Mouse (Mus musculus) T-helper 1 cell (primary cell): ENCODE measurements around the gene Eid1.

ENCODE experiments used
- in situ Hi-C: fragments of 300-600 bp; cut with MboI, MseI; formaldehyde crosslinking; loops from one replicate; pipeline ENCODE4 v1.15.1; 2025; ENCODE audit warnings: high pct_unique_total_duplicates

Eid1 gene

DNA sequence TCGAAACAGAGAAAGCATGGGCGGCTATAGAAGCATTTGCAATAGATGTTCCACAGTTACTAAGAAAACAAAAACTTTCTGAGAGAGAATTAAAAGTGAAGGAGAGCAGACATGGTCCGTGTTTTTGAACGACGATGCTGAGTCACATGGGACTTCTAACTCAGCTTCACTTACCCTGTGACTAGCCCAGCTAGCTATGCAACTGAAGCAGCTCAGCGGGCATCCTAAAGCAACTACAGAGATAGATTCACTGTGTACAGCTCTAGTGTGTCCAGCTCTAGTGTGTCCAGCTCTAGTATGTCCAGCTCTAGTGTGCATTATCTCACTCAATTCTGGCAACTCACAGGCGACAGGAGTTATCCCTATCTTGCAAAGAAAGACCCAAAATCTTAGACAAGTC lies 5.2 kb upstream of the Eid1 start:
- in situ Hi-C loops: no loop called here

GRCm38 (mm10) chr2:125670846-125671245 lies 2.0 kb upstream of the Eid1 start:
- in situ Hi-C loops: no loop called here

DNA sequence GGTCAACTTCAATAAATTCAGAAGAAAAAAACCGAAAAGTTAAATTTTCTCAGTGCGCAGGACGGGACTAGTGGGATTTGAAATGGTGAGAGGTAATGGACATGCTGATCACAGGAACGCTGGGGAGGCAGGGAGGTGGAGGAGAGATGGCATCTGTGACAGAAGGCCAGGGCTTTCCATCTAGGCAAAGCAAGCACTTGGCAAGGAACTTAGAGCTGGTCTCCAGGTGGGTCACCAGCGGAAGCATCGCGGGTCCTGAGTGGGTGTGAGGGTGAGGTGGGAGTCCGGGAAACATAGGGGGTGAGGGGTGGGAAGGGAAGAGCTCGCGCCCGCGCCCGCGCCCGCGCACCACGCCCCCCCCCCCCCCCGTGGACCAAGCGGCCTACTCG lies 333 bp upstream of the Eid1 start:
- in situ Hi-C loops: no loop called here

DNA sequence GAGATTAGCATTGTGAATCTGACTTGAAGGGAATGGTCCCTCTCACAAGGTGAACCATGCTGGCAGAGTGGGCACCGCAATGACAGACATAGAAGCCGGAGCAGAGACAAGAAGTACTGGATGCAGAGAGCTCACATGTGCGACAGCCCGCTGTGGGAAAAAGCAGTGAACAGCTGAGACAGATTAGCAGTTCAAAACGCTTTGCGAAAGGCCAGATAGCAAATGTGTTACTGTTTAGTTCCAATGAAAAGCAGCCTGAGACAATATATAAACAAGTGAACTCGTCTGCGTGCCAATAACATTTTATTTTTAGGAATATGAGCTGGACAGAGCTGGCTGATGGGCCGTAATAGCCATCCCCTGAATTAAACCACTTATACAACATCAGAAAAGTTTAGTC lies 8.9 kb downstream of the Eid1 start:
- in situ Hi-C loops: no loop called here

DNA sequence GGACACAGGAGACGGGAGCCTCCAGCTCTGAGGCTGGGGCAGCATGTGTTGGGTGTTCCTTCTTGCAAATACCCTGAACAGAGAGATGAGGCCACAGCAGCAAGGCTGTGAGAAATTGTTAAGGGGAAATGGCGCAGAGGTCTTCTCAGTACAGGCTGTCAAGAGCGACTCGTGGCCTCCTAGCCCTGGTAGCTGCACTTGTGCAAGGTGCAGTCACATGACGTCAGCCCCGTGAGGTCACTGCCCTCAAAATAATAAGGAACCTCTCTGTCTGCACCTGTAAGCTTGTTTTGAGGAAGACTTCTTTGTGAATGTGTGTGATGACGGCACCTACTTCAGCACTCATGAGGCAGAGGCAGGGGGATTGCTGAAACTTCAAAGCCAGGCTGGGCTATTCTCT lies 11.0 kb downstream of the Eid1 start:
- in situ Hi-C loops: no loop called here

- in situ Hi-C loops: no loop called here
These were observed 11.9 kb downstream of the Eid1 start for GRCm38 (mm10) chr2:125684559-125685440.

DNA sequence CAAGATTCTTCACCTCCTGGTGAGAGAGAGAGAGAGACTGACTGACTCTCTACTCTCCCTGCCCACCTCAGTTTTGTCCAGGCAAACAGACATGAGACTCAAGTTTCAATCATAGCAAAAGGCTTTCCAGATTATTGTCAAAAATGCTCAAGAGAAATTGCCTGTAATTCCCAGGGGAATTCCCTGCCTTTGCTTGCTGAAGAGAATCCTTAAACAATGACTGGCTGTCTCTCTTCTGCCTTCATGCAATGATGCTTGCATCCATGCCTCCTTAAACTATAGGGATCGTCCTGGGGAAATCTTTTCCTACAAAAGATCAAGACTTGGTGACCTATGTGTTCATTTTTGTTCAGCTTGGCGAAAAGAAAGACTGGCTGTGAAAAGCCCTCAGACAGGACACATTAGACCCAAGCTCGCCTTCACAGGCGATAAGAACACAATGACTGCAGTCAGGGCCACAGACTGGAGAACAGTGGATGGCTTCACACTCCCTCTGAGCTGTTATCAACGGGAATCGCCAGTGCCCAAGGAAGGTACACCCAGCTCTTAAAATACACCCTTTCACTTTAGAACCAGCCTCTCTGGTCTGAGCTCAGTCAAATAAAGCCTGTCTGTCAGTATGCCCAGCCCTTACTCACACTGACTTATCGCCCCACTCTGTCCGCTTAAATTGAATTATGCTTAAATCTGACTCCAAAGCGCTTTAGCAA lies 12.7 kb downstream of the Eid1 start:
- in situ Hi-C loops: no loop called here

DNA sequence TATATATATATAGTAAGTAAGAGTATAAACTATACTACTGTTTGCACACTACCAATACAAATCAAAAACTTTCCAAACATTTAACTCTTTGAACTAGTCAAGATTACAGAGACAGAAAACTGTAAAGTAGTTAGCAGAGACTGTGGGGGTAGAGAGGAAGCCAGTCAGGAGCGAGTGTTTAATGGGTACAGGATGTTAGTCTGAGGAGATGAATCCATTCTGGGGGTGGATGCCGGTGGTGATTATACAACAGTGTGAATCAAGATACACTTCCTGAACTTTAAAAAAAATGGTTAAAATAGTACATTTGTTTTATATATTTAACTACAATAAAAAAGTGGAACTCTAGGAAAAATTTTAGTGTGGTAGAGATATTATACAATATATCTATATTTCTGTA lies 19.1 kb downstream of the Eid1 start:
- in situ Hi-C loops: loop anchor here (5.0 kb wide), 1 partner anchor 35 kb away; no protein-coding TSS in a partner anchor

DNA sequence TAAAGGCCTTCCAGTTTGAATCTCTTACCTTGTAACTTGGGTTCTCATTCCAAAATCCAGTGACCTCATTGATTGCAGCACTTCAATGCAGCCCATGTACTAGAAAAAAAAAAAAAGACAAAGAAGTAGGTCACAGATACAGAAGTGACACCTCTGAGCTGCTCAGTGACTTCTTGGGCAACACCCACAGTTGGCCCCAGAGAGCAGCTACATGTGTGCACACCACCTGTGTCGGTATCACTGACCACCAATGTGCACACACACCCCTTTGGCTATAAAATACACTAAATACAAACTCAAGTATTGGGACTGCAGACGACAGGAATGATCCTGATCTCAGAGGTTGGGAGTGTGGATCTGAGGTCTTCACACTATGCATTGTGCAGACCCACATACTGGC lies 21.9 kb downstream of the Eid1 start:
- in situ Hi-C loops: loop anchor here (5.0 kb wide), 1 partner anchor 33 kb away; no protein-coding TSS in a partner anchor

DNA sequence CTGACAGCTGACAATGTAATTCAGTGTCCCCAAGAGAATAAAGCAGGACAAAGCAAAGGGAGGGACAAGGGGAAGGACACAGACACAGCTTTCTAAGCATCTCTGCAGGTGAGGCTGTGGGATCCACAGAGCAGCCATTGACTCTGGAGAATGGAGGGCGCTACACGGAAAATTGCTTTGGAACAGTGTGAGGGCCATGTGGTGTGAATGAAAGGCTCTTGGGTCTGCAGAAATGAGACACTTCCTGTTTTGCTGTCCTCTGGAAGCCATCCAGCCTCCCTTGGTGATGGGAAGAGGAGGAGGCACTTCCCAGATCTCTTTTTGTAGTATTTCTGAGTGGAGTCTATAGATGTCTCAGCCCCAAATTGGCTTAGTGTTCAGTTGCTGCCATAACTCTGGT lies 23.3 kb downstream of the Eid1 start:
- in situ Hi-C loops: no loop called here

GRCm38 (mm10) chr2:125701606-125702005 lies 28.7 kb downstream of the Eid1 start:
- in situ Hi-C loops: no loop called here

DNA sequence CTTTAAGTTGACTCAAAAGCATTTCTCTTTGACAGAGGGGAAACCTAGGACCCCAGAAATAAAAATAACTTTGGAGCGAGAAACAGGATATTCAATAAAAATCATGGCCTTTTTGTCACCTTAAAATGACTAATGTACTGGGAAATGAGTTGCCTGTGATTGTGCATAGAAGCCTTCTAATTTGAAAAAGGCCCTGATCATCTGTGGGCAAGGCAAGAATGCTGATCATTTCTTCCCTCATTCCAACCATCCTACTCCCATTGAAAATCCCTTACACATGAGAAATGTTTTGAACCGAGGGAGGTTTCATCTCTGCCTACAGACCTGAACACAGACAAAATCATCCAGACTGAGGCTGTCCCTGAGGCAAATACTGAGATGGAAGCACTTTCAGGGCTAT lies 30.0 kb downstream of the Eid1 start:
- in situ Hi-C loops: no loop called here

DNA sequence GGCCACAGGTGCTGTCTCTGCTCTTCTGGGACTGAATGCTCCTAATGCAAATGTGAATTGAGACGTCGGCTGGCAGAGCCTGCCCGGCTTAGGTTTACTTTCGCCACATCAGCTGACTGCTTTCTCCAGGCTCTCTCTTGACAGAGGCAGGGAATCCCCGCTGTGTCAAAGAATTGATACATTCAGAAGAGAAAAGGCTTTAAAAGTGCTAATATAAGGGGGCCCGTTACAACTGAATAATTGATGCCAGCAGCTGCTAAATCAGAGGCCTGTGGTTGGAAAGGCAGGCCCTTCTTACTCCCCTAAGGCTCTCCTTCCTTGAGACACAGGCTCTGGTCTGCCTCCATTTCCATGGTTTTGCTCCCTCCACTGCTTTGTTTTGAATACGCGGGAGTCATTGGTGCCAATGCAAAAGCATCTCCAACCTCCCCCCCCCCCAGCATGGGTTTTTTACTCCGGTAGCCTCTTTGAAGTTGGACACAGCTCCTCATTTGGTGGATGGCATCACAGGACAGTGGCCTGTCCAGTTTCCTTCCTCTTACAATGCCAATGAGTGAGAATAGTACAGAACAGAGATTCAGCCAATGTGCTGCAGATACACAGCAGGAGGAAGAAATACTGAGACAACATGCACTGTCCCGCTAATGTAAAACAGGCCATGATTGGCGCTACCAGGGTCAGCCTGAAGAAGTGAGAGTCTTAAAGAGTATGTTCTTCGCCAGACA lies 32.2 kb downstream of the Eid1 start:
- in situ Hi-C loops: no loop called here

DNA sequence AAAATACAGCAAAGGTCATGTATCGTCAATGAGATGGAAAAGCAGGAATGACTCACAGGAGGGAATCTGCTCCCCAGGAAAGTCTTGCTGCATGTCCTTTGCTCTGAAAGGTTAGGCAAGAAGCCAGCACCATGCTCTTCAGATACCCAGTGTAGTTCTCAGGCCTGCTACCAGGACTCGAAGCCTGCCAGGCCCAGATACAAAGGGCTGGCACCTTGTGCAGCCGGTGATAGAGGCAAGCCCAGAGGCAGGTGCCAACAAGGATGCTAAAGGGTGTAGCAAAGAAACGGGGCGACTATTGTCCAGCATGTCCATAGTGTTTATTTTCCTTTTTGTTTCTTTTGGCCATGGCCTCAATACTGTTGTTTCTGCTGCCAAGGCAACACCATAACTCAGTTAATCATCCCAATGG lies 33.6 kb downstream of the Eid1 start:
- in situ Hi-C loops: no loop called here

DNA sequence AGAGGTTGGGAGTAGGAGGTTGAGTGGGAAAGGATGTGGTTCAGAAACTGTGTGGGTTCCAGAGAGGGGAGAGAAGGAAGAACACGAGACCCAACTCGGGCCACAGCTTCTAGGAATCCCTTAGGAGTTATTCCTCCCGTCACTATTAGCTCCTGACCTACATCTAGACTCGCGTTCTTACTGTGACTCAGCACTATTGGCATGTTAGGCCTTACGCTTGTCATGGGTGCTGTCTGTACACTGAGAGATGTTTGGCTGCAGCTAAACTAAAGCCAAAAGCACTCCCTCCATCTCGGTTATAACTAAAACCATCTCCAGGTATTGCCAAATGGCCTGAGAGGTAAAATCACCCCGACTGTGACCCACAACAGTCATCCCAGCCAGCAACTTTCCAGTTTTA lies 43.7 kb downstream of the Eid1 start:
- in situ Hi-C loops: no loop called here

DNA sequence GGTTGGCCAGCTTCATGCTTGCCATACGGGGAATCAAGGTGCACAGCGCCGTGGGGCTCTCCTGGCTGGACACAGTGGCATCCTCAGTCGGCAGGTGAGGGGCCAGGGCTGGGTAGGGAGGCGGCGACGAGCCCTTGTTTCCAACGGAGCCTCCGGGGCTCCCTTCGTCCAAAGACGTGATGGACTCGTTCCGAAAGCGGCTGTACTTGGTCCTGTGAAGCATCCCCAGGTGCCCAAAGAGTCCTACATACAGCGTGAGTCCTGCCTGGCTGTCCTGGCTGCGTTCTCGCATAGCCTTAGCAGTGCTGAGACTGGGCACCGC lies 50.2 kb downstream of the Eid1 start:
- in situ Hi-C loops: no loop called here

DNA sequence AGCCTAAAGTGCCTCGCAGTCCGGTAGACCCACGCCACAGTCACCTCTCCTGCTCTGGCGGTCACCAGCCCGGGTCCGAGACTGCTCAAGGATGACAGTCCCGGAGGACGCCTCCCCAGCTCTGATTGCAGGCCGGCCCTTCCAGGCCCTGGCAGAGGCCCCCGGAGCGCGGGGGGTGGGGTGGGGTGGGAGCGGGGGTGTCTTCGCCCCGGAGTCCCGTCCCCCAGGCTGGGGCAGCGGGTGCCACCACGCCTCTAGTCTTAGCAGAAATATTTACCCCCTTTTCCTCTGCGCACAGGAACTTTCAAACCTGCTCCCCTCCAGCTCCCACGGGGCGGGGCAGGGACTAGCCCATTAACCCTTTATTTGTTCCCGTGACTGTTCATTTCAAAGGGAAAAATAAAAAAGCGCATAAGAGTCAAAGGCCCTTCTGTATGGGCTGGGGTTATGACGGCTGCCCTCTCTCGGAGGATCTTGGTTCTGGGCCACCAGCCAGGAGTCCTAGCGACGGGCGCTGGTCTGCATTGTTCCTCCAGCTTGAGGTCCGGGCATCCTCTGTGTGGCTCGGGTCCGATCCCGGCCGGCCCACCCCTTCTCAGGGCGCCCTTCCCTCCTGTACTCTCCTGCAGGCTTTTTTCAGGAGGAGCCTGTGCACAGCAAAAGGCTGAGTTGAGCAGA lies 50.7 kb downstream of the Eid1 start:
- in situ Hi-C loops: no loop called here

- in situ Hi-C loops: no loop called here
These were observed 51.2 kb downstream of the Eid1 start, which contains the start of gene Shc4 for GRCm38 (mm10) chr2:125724086-125724430. Shc4 (minus strand) TSS chr2:125724148.
